ENCODE assay signal across 8 mouse cellular contexts in the genomic region with DNA sequence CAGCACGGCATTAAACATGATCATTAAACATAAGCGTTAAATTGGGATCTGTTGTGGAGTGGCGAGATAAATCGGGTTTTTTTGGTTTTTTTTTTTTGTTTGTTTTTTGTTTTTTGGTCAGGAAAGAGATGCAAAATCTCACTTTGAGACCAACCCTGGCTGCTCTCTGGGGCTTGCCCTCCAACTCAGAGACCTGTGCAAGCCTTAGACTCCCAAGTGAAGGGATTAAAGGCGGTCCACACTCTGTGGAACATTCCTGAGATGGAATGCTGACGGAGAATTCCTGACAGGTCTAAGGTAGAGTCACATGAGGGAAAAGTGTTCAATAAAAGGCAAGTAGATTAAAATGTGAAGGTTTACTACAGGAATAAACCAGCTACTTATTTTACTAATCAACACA. TPM values are rescaled to one million over a fixed set of nuclear protein-coding genes. Genes with fewer than 3 reads are reported as not detected.
DNase-seq lines count a peak whose midpoint lies in the region; ATAC-seq and TF ChIP-seq lines count a peak whose summit lies in the region.

No protein-coding gene starts in this region.

- intact Hi-C loops in heart, adult 2 months (cut with DNase I) = no loop called here
- intact Hi-C loops in heart, postnatal 14 days (cut with DNase I) = no loop called here
- intact Hi-C loops in left cerebral cortex, postnatal 4 days (cut with DNase I) = no loop called here

- H3K79me2 ChIP-seq in heart, adult 2 months (replicated peaks; ENCODE audit: control insufficient read depth, insufficient read depth, low read length) = peaks cover 3% of the 10 kb centered on the region

- H3K27me3 ChIP-seq in heart, adult 2 months (ENCODE audit: control insufficient read depth, insufficient read depth, low read length) = no peaks in the 10 kb centered on the region
- H3K27me3 ChIP-seq in hindbrain, postnatal 0 days (ENCODE audit: insufficient read depth, low read length) = no peaks in the 10 kb centered on the region
- no peaks in the 10 kb centered on the region for H3K27me3 ChIP-seq in lung, postnatal 0 days (replicated peaks; ENCODE audit: insufficient read depth, low read length)

- peaks cover 8% of the 10 kb centered on the region for H3K36me3 ChIP-seq in heart, adult 2 months (ENCODE audit: control insufficient read depth, insufficient read depth, low read length)
- H3K36me3 ChIP-seq in hindbrain, postnatal 0 days (ENCODE audit: insufficient read depth, low read length) = no peaks in the 10 kb centered on the region
- H3K36me3 ChIP-seq in lung, postnatal 0 days (ENCODE audit: insufficient read depth, low read length) = no peaks in the 10 kb centered on the region

- no peak for ATAC-seq in hindbrain, postnatal 0 days
- no peak for ATAC-seq in lung, postnatal 0 days
- ATAC-seq in erythroid progenitor cell, adult 5-6 weeks (replicated peaks; ENCODE audit: low FRiP score, poor library complexity, severe bottlenecking) = no peak

- peaks cover 3% of the 10 kb centered on the region for H3K4me1 ChIP-seq in heart, adult 2 months (ENCODE audit: control insufficient read depth, insufficient read depth, low read length)
- H3K4me1 ChIP-seq in hindbrain, postnatal 0 days (ENCODE audit: insufficient read depth, low read length) = peaks cover 9% of the 10 kb centered on the region; the same call in 1 of the 2 replicates
- H3K4me1 ChIP-seq in lung, postnatal 0 days (ENCODE audit: insufficient read depth, low read depth, low read length) = peaks cover 10% of the 10 kb centered on the region; the same call in 1 of the 2 replicates

- H3K27ac ChIP-seq in heart, adult 2 months = peak overlapping the region; percentile 92
- H3K27ac ChIP-seq in hindbrain, postnatal 0 days = peak overlapping the region; percentile 93
- H3K27ac ChIP-seq in lung, postnatal 0 days (ENCODE audit: low read length) = peak overlapping the region; percentile 96

- TF ChIP-seq EP300 in heart, adult 2 months (IDR thresholded peaks at IDR 0.05; ENCODE audit: insufficient read depth, low read depth, low read length) = no peak
- no peak for TF ChIP-seq EP300 in lung, postnatal 0 days (IDR thresholded peaks at IDR 0.05)

- H3K4me3 ChIP-seq in heart, adult 2 months = peak overlapping the region; percentile 76
- peak overlapping the region; percentile 90 for H3K4me3 ChIP-seq in hindbrain, postnatal 0 days (ENCODE audit: low read length)
- peak overlapping the region; percentile 86 for H3K4me3 ChIP-seq in lung, postnatal 0 days (ENCODE audit: low read depth, low read length)

- peak overlapping the region; percentile 75 for H3K4me2 ChIP-seq in hindbrain, postnatal 0 days (ENCODE audit: low read depth, low read length)
- H3K4me2 ChIP-seq in lung, postnatal 0 days (replicated peaks; ENCODE audit: low read depth, low read length) = peak overlapping the region; percentile 66

- no peak for TF ChIP-seq CTCF in heart, adult 2 months (IDR thresholded peaks at IDR 0.05)
- no peak for TF ChIP-seq CTCF in hindbrain, postnatal 0 days (IDR thresholded peaks at IDR 0.05; ENCODE audit: low read depth)
- TF ChIP-seq CTCF in lung, postnatal 0 days (IDR thresholded peaks at IDR 0.05) = no peak

- WGBS in heart, adult 2 months = 16% methylated on average over 6 of the region's 6 CpGs
- WGBS in hindbrain, postnatal 0 days = 6% methylated on average over 6 of the region's 6 CpGs
- WGBS in lung, postnatal 0 days = 4% methylated on average over 6 of the region's 6 CpGs

- DNase-seq in heart, adult 2 months = no peak
- DNase-seq in heart, postnatal 14 days = no peak
- peak; percentile 76 for DNase-seq in ZHBTc4 (ENCODE audit: low read depth, low spot score)
- no peak for DNase-seq in hindbrain, postnatal 0 days (ENCODE audit: low spot score)
- DNase-seq in lung, postnatal 0 days (ENCODE audit: low spot score) = peak; percentile 51
- DNase-seq in left cerebral cortex, postnatal 4 days = no peak
- DNase-seq in spleen, adult 18-20 months = no peak

- no peaks in the 10 kb centered on the region for H3K9me3 ChIP-seq in hindbrain, postnatal 0 days (ENCODE audit: low read length)
- H3K9me3 ChIP-seq in lung, postnatal 0 days (ENCODE audit: low read length) = no peaks in the 10 kb centered on the region

- TF ChIP-seq POLR2A in heart, adult 2 months (IDR thresholded peaks at IDR 0.05; ENCODE audit: insufficient read depth, low read depth, low read length) = no peak

- H3K9ac ChIP-seq in heart, adult 2 months (ENCODE audit: low read depth, low read length) = peak overlapping the region; percentile 75
- H3K9ac ChIP-seq in hindbrain, postnatal 0 days (replicated peaks; ENCODE audit: low read length) = peak overlapping the region; percentile 78
- H3K9ac ChIP-seq in lung, postnatal 0 days (replicated peaks; ENCODE audit: low read depth) = peak overlapping the region; percentile 96; the same call in 1 of the 2 replicates

RNA-seq across cellular contexts. Expression of a gene that starts 0.5 kb away (rescaled TPM):
- 10 to 100 TPM; 34.7 to 35.1 TPM for total RNA-seq in heart, adult 2 months (2021)
- 14.1 and 30.9 TPM in 2 replicates for polyA plus RNA-seq in heart, adult 2 months (2012; rRNA removed)
- total RNA-seq in heart, postnatal 14 days (2021) = 10 to 100 TPM; 41.0 to 42.9 TPM
- 97.3 and 97.4 TPM in 2 replicates for total RNA-seq in hindbrain, postnatal 0 days (2014; rRNA removed)
- 68.8 and 74.9 TPM in 2 replicates for polyA plus RNA-seq in hindbrain, postnatal 0 days (2015; fragmentation: Nextera tagmentation; extraction: Ambion mirVana)
- polyA plus RNA-seq in lung, postnatal 0 days (2015; fragmentation: Nextera tagmentation; extraction: Ambion mirVana) = 54.1 and 63.7 TPM in 2 replicates
- 100 to 1,000 TPM; 108 to 115 TPM for total RNA-seq in left cerebral cortex, postnatal 4 days (2021)
- 17.2 and 18.4 TPM in 2 replicates for total RNA-seq in erythroid progenitor cell, adult 5-6 weeks (2015; ENCODE audit: low replicate concordance)
- total RNA-seq in erythroid progenitor cell, adult 5-6 weeks (2017; ENCODE audit: low replicate concordance) = 11.2 and 16.0 TPM in 2 replicates

Comparison
In these comparisons a context has a peak if more than half of its experiments do, and no peak if none do; other contexts are left out.
1. DNase-seq: peak in ZHBTc4 (single experiment) and lung, postnatal 0 days (single experiment); none in heart, adult 2 months (0 of 2), heart, postnatal 14 days (0 of 2), hindbrain, postnatal 0 days (single experiment), left cerebral cortex, postnatal 4 days (single experiment) and spleen, adult 18-20 months (0 of 2).
2. Peak in every context shown above with its lines, with median percentiles within 50 percentile points of each other: H3K27ac ChIP-seq, H3K4me3 ChIP-seq and H3K9ac ChIP-seq.